Mouse (Mus musculus): ENCODE results near the gene Gm10799. TPM values are rescaled to one million over a fixed set of nuclear protein-coding genes. Genes with fewer than 3 reads are reported as not detected.
"Not testable (repeated sequence)": the region's sequence is repeated elsewhere in the genome, so short reads cannot be mapped to it uniquely, and the experiment has no call there.

The Gm10799 gene
- polyA plus RNA-seq (2016; fragmentation: Nextera tagmentation; extraction: Ambion mirVana): not detected in 2 replicates

DNA sequence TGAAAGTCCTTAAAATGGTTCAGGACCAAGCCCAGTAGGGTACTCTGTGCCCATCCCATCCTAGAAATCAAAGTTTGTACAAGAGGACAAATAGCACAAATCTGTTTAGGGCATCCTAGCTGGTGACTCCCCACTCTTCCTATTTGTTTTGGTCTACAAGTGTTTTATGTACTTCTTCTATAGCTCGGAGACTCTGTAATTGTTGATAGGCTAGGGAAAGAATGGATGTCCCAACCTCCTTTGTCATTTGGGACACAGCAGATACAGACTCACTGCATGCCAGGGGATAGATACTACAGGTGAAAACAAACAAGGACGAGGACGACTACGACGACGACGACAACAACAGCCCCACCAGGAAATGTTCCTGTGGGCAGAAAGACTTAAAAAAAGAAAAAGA, at the start of gene Gm10799:
Gene Gm10799, minus strand, starts transcription at position 101 of the 400 bp plus-strand sequence.
- not testable (repeated sequence) for H3K9me3 ChIP-seq (replicated peaks); H3K27ac ChIP-seq; H3K4me3 ChIP-seq; H3K27me3 ChIP-seq (ENCODE audit: low read depth, poor library complexity, severe bottlenecking); H3K36me3 ChIP-seq; H3K4me1 ChIP-seq; DNase-seq (ENCODE audit: low spot score)
- WGBS: 88% methylated on average over 7 of the region's 7 CpGs

DNA sequence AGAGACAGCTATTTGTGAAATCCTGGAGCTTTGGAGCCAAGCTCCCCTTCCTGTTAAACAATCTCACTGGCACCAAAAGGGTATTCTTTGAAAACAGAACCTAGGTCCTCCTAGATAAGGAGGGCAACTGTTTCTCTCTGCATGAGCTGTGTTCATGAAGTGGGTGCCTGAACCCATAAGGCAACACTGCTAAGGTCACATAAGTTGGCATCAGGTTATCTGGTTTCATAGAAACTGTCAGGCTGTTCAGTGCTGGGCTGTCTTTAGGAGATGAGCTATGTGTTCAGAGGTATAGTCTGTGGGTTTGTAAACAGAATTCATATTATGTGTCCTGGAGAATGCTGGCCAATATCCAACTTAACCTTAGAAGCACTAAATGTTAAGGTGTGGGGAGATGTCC, 48.8 kb upstream of the Gm10799 start:
- not testable (repeated sequence) for DNase-seq (ENCODE audit: low spot score); H3K36me3 ChIP-seq; H3K4me3 ChIP-seq; H3K4me1 ChIP-seq; H3K27me3 ChIP-seq (ENCODE audit: low read depth, poor library complexity, severe bottlenecking); H3K9me3 ChIP-seq (replicated peaks); H3K27ac ChIP-seq

DNA sequence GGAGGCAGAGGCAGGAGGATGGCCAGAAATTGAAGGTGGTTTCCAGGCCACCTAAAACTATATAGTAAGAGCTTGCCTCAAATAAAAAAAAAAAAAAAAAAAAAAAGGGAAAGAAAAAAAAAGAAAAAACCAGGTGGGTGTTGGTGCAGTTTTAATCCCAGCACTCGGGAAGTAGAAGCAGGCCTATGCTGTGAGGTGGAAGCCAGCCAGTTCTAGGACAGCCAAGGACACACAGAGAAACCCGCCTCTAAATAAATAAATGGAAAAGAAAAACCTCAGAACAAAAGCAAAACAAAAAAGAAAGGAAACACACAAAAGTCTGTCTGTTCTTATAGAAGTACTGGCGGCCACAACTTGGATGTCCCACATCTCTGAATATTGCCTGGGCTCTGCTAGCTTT, 46.5 kb upstream of the Gm10799 start:
- Histone ChIP-seq H3K9me3 (replicated peaks) (no peaks in the 10 kb centered on the region), H3K27ac (no peak overlapping the region), H3K4me1 (peaks cover 3% of the 10 kb centered on the region; the same call in 1 of the 2 replicates), H3K27me3 (ENCODE audit: low read depth, poor library complexity, severe bottlenecking) (no peaks in the 10 kb centered on the region), H3K4me3 (no peak overlapping the region), H3K36me3 (no peaks in the 10 kb centered on the region)
- no peak for DNase-seq (ENCODE audit: low spot score)
- 87% methylated on average over 3 of the region's 3 CpGs for WGBS

DNA sequence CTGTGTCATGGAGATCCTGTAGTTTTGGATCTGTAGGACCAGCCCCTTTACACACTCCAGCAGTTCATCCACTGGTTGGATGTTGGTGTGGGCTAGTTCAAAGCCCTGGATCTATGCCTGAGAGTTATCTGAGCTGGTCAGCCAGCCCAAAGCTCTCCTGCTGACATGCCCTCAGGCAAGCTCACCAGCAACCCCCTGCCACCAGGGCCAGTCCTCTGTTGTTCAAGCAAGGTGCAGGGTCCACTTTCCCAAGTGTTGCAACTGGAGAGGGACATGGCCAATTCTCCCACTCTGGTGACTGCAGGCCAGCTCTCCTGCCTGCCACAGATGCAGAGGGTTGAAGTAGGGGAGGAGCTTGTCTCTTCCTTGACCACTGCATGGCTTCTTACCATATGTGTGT, 45.2 kb upstream of the Gm10799 start:
- not testable (repeated sequence) for H3K27ac ChIP-seq; H3K9me3 ChIP-seq (replicated peaks); H3K36me3 ChIP-seq; H3K27me3 ChIP-seq (ENCODE audit: low read depth, poor library complexity, severe bottlenecking); DNase-seq (ENCODE audit: low spot score); H3K4me3 ChIP-seq; H3K4me1 ChIP-seq

DNA sequence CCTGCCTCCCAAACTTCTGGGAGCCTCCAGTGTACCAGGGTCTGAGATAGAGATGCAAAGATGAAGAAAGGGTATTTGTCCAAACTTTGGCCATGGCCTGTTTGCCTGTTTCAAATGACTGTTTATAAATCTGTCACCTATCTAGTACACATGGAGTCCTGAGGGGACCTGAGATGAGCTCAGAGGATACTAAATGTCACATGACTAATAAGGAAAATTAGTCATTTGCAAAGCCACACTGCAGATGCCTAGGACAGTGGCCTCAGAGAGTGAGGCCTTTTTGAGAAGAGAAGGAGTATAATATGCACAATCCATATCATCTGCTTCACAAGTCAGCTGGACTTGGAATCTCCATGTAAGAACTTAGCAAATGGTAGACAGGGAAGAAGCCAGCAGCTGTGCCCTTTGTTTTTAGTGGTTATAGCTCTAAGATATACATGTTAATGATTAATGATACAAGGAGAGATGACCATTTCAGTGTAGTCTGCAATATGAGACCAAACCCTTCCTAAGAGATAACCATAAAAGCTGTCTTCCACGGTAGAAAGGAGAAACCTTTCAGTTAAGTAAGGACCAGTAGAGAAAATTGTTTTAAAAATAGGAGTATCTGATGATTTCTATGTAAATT, 42.9 kb upstream of the Gm10799 start:
- H3K9me3 ChIP-seq (replicated peaks); H3K27me3 ChIP-seq (ENCODE audit: low read depth, poor library complexity, severe bottlenecking); H3K27ac ChIP-seq; H3K4me3 ChIP-seq; H3K36me3 ChIP-seq; DNase-seq (ENCODE audit: low spot score); H3K4me1 ChIP-seq: not testable (repeated sequence)
- WGBS: no CpG with 5 or more reads among the region's 1 CpGs

DNA sequence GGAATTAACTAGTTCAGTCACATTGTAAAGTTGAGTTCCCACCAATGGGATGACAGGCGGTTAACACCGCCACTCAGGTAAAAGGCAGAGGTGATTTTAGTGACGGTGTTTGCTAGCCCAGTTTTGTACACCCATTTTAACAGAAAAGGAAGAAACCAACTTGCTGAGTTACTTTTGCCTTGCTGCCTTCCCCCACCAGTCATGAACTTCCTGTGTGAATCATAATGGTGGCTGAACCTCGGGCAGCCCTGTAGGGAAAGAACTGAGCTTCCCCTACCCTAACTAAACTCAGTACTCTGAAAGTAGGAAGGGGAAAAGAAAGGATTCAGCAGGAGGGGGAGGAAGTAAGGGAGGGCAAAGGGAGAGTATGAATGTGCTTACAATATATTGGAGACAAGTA, 41.7 kb upstream of the Gm10799 start:
- H3K36me3 ChIP-seq: no peaks in the 10 kb centered on the region
- peaks cover 9% of the 10 kb centered on the region for H3K4me1 ChIP-seq
- no peak overlapping the region for H3K27ac ChIP-seq
- no peak for DNase-seq (ENCODE audit: low spot score)
- H3K27me3 ChIP-seq (ENCODE audit: low read depth, poor library complexity, severe bottlenecking): no peaks in the 10 kb centered on the region
- 87% methylated on average over 4 of the region's 4 CpGs for WGBS
- no peaks in the 10 kb centered on the region for H3K9me3 ChIP-seq (replicated peaks)
- H3K4me3 ChIP-seq: no peak overlapping the region

DNA sequence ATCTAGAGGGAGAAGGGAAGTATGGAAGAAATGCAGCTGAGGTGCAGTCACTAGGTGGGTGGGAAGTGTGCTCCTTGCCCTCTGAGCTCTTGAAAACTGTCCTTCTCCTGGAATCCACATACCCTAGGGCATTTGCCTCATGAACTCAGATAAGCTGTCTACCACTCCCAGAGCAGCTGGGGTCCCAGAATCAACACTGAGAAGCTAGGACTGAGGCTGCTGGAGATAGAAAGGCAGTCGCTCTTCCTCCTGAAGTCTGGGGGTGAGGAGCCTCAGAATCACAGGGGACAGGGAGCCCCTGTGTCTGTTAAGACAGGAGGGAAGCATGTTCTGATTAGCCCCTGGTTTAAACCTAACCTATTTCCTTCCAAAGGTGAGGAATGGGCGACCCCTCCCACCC, 41.2 kb upstream of the Gm10799 start:
- H3K4me3 ChIP-seq: no peak overlapping the region
- no peak overlapping the region for H3K27ac ChIP-seq
- no peaks in the 10 kb centered on the region for H3K27me3 ChIP-seq (ENCODE audit: low read depth, poor library complexity, severe bottlenecking)
- no peaks in the 10 kb centered on the region for H3K36me3 ChIP-seq
- WGBS: 51% methylated on average over 2 of the region's 2 CpGs
- DNase-seq (ENCODE audit: low spot score): no peak
- no peaks in the 10 kb centered on the region for H3K9me3 ChIP-seq (replicated peaks)
- H3K4me1 ChIP-seq: peaks cover 9% of the 10 kb centered on the region

DNA sequence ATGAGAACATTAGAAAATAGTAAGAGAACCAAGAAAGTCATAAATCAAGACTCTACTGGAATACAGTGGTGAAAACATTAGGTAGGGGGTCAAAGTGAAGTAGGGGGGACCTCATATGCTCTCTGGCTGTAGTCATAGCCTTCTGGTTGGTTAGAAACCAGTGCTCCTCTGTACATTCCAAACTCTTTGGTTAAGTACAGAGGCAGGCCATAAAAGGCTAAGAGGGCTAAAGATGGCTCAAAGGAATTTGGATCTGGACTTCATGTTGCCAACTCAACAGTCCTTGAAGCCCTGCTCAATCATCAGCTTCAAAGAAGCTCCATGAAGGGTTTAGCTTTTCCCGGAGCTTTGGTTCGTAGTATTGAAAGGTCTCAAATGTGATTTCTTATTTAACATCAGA, 40.7 kb upstream of the Gm10799 start:
- H3K27me3 ChIP-seq (ENCODE audit: low read depth, poor library complexity, severe bottlenecking); H3K4me3 ChIP-seq; H3K4me1 ChIP-seq; H3K9me3 ChIP-seq (replicated peaks); DNase-seq (ENCODE audit: low spot score); H3K36me3 ChIP-seq; H3K27ac ChIP-seq: not testable (repeated sequence)
- WGBS: 56% methylated on average over 2 of the region's 2 CpGs

DNA sequence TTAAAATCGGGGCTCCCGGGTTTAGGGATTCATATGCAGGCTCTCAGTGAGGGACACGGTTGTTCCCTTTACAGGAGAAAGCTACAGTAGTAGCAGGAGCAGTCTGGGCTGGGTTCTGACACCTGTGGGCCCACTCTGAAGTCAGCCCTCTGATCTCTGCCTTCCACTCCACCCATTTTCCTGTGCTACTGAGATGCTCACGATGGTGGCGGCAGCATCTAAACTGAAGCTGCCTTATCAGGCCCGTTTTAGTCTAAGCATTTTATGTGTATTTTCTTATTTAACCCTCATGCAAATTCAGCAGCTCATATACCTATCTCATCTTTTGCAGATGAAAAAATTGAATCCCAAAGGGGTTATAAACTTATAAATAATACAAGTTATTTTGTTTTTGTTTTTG, 36.5 kb upstream of the Gm10799 start:
- H3K36me3 ChIP-seq: no peaks in the 10 kb centered on the region
- no peak for DNase-seq (ENCODE audit: low spot score)
- H3K4me3 ChIP-seq: no peak overlapping the region
- no peaks in the 10 kb centered on the region for H3K27me3 ChIP-seq (ENCODE audit: low read depth, poor library complexity, severe bottlenecking)
- no peak overlapping the region for H3K27ac ChIP-seq
- H3K4me1 ChIP-seq: peaks cover 5% of the 10 kb centered on the region
- H3K9me3 ChIP-seq (replicated peaks): no peaks in the 10 kb centered on the region
- WGBS: 84% methylated on average over 6 of the region's 6 CpGs

DNA sequence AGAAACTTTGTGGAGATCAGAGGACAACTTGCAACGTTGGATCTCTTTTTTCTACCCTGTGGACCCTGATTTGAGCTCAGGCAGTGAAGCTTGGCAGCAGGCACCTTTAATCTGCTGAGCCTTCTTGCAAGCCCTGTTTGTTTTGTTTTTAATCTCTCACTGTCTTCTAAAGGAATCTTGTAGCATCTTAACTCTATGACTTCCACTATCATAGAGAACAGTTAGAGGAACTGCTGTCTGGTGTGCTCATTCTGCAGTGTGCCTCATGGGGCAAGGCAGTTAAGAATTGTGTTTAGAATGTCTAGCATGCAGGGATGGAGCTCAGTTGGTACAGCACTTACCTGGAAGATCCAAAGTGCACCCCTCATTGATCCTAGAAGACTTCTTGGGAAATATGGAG, 31.6 kb upstream of the Gm10799 start:
- peaks cover 13% of the 10 kb centered on the region for H3K4me1 ChIP-seq
- H3K36me3 ChIP-seq: no peaks in the 10 kb centered on the region
- no peak overlapping the region for H3K27ac ChIP-seq
- no peak for DNase-seq (ENCODE audit: low spot score)
- 62% methylated on average over 1 of the region's 1 CpGs for WGBS
- no peaks in the 10 kb centered on the region for H3K27me3 ChIP-seq (ENCODE audit: low read depth, poor library complexity, severe bottlenecking)
- no peaks in the 10 kb centered on the region for H3K9me3 ChIP-seq (replicated peaks)
- H3K4me3 ChIP-seq: no peak overlapping the region

DNA sequence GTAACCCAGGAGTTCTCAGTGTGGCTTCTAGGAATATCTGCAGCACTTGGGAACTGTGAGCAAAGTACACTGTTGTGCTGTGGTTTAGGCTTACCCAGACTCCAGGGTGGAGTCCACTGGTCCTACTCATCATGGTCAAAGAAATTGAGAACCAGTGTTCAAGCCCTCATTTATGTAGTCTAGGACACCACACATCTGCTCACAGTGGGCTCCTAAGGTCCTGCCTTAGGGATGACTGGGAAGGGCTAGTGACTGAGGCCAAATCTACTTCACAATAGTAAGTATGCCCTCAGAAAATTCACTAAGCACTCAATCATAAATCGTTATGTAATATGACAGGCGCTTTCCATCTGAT, 30.9 kb upstream of the Gm10799 start:
- no peak overlapping the region for H3K27ac ChIP-seq
- H3K4me1 ChIP-seq: peaks cover 13% of the 10 kb centered on the region
- DNase-seq (ENCODE audit: low spot score): no peak
- no peaks in the 10 kb centered on the region for H3K27me3 ChIP-seq (ENCODE audit: low read depth, poor library complexity, severe bottlenecking)
- no peaks in the 10 kb centered on the region for H3K36me3 ChIP-seq
- WGBS: 92% methylated on average over 2 of the region's 2 CpGs
- H3K9me3 ChIP-seq (replicated peaks): no peaks in the 10 kb centered on the region
- no peak overlapping the region for H3K4me3 ChIP-seq

DNA sequence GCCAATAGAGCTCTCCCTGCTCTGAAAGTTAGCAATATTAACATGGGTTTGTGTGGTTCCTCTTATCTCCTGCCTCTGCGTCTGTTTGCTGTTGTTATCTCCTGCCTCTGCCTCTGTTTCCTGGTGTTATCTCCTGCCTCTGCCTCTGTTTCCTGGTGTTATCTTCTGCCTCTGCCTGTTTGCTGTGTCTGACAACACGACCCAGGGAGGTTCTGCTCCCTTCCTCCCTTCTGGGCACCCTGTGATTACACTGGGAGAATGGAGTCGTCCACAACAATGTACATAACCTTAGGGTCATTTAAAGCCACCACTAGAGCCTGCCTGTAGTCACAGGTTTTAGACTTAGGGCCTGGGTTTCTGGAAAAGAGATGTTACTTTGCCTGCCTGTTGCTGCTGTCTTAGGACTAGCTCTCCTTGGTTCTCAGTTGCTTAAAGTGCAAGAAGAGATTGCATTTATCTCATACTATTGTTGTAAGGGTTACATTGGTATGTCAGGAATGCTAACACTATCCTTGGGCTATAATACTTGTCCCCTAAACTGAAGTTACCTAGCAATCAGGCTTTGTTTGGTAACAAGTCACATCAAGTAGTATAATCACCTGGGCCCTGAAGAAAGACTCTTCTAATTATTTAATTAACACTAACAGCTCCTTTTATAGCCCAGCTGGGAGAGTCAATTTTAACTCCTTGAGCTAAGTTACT, 30.3 kb upstream of the Gm10799 start:
- Histone ChIP-seq H3K36me3 (no peaks in the 10 kb centered on the region), H3K27ac (no peak overlapping the region), H3K27me3 (ENCODE audit: low read depth, poor library complexity, severe bottlenecking) (no peaks in the 10 kb centered on the region), H3K4me3 (no peak overlapping the region), H3K9me3 (replicated peaks) (no peaks in the 10 kb centered on the region), H3K4me1 (peaks cover 13% of the 10 kb centered on the region)
- WGBS: 39% methylated on average over 3 of the region's 3 CpGs
- DNase-seq (ENCODE audit: low spot score): no peak

DNA sequence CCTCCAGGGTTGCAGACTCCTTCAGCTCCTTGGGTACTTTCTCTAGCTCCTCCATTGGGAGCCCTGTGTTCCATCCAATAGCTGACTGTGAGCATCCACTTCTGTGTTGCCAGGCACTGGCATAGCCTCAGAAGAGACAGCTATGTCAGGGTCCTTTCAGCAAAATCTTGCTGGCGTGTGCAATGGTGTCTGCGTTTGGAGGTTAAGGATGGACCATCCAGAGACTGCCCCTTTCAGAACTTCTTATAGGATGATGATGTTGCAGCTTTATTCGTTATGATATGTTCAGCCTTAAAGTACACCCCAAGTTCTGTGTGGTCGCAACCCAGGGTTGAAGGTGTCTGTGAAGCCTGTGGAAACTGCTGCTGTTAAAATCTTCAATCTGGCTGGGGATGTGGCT, 29.0 kb upstream of the Gm10799 start:
- peaks cover 13% of the 10 kb centered on the region for H3K4me1 ChIP-seq
- not testable (repeated sequence) for H3K9me3 ChIP-seq (replicated peaks); DNase-seq (ENCODE audit: low spot score); H3K27ac ChIP-seq; H3K4me3 ChIP-seq; H3K36me3 ChIP-seq; H3K27me3 ChIP-seq (ENCODE audit: low read depth, poor library complexity, severe bottlenecking)
- WGBS: 94% methylated on average over 4 of the region's 4 CpGs

DNA sequence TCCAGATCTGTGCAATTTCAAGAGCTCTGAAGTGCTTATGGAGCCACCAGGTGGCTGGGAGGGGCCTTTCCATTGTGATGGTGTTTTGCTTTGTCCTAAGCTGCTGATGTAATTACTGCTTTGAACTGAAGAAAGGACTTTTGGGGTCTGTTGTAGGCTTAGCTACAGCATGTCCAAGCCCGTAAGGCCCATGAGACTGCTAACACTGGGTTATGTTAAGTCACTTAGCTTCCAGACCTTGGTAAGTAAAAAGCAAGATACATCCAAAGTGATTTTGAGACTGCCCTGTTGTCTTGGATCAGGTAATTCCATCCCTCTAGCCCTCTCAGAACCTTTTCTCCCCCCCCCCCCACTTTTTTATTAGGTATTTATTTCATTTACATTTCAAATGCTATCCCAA, 28.4 kb upstream of the Gm10799 start:
- 90% methylated on average over 1 of the region's 1 CpGs for WGBS
- not testable (repeated sequence) for DNase-seq (ENCODE audit: low spot score); H3K36me3 ChIP-seq; H3K27ac ChIP-seq; H3K9me3 ChIP-seq (replicated peaks); H3K27me3 ChIP-seq (ENCODE audit: low read depth, poor library complexity, severe bottlenecking); H3K4me3 ChIP-seq
- peaks cover 13% of the 10 kb centered on the region for H3K4me1 ChIP-seq
